Mouse (Mus musculus): ENCODE measurements around the gene Mapre1.

GRCm38 (mm10) chr2:153772950-153773349, 31.9 kb downstream of the Mapre1 start:
- no peak for TF ChIP-seq CTCF (IDR thresholded peaks at IDR 0.05; ENCODE audit: control insufficient read depth, insufficient read depth, low read length)
- no peak for TF ChIP-seq POLR2A (IDR thresholded peaks at IDR 0.05; ENCODE audit: borderline replicate concordance, control insufficient read depth, low read depth, low read length)
